Mouse (Mus musculus) liver, postnatal 0 days (tissue): Measurements from ENCODE around the gene Nupl1.

Experiments
- CTCF ChIP-seq: sonication (generic); IDR thresholded peaks from 2 replicates; pipeline ENCODE4 v1.5.1; 2016; ENCODE audit warnings: antibody characterized with exemption, low read depth
- EP300 ChIP-seq: IDR thresholded peaks from 2 replicates; pipeline ENCODE4 v1.6.1; 2016; ENCODE audit warnings: antibody characterized with exemption, low read depth, mild to moderate bottlenecking

- no peak for TF ChIP-seq CTCF
- TF ChIP-seq EP300 = no peak
Measured at GRCm38 (mm10) chr14:60148893-60149292, 102.3 kb downstream of the Nupl1 start.
